Comparison of ENCODE assay signal across 8 mouse cellular contexts in genomic region chr8:95716546-95717335, GRCm38 (mm10). TPM values are rescaled to one million over a fixed set of nuclear protein-coding genes. Genes with fewer than 3 reads are reported as not detected.
DNase-seq lines count a peak whose midpoint lies in the region; ATAC-seq lines count a peak whose summit lies in the region.

No protein-coding gene starts in this region.

- no peaks in the 10 kb centered on the region for H3K27me3 ChIP-seq in lung, embryonic 15.5 days
- H3K27me3 ChIP-seq in hindbrain, embryonic 15.5 days, result no peaks in the 10 kb centered on the region
- no peaks in the 10 kb centered on the region for H3K27me3 ChIP-seq in midbrain, embryonic 13.5 days

- H3K9ac ChIP-seq in lung, embryonic 15.5 days, result peak overlapping the region; percentile 78
- peak overlapping the region; percentile 64 for H3K9ac ChIP-seq in hindbrain, embryonic 15.5 days
- H3K9ac ChIP-seq in midbrain, embryonic 13.5 days (replicated peaks), result peak overlapping the region; percentile 90

- H3K36me3 ChIP-seq in lung, embryonic 15.5 days, result peaks cover 46% of the 10 kb centered on the region
- H3K36me3 ChIP-seq in hindbrain, embryonic 15.5 days, result peaks cover 53% of the 10 kb centered on the region
- H3K36me3 ChIP-seq in midbrain, embryonic 13.5 days, result peaks cover 61% of the 10 kb centered on the region

- DNase-seq in lung, adult 18-20 months, result no peak
- DNase-seq in embryo, embryonic 11 days, result peak; percentile 25
- no peak for DNase-seq in gastrocnemius, adult 8-10 months (ENCODE audit: low spot score in 2 of 2)
- no peak for DNase-seq in left cerebral cortex, adult 11 months (ENCODE audit: low spot score)
- no peak for DNase-seq in cerebellum, adult 8-10 months

- no peaks in the 10 kb centered on the region for H3K9me3 ChIP-seq in lung, embryonic 15.5 days
- H3K9me3 ChIP-seq in hindbrain, embryonic 15.5 days, result no peaks in the 10 kb centered on the region
- H3K9me3 ChIP-seq in midbrain, embryonic 13.5 days, result no peaks in the 10 kb centered on the region

- H3K4me2 ChIP-seq in lung, embryonic 15.5 days, result peak overlapping the region; percentile 90
- H3K4me2 ChIP-seq in hindbrain, embryonic 15.5 days, result peak overlapping the region; percentile 86
- H3K4me2 ChIP-seq in midbrain, embryonic 13.5 days (replicated peaks), result peak overlapping the region; percentile 96

- WGBS in lung, embryonic 15.5 days, result 19% methylated on average over 21 of the region's 21 CpGs
- WGBS in hindbrain, embryonic 15.5 days, result 18% methylated on average over 21 of the region's 21 CpGs
- WGBS in midbrain, embryonic 13.5 days, result 19% methylated on average over 21 of the region's 21 CpGs

- no peak for ATAC-seq in lung, embryonic 15.5 days (ENCODE audit: borderline replicate concordance, extremely low read depth, low FRiP score, low TSS enrichment)
- ATAC-seq in hindbrain, embryonic 15.5 days (ENCODE audit: low FRiP score, low read depth), result no peak
- ATAC-seq in midbrain, embryonic 13.5 days, result no peak; the same call in 1 of the 2 replicates

- H3K4me3 ChIP-seq in lung, embryonic 15.5 days, result peak overlapping the region; percentile 76
- H3K4me3 ChIP-seq in hindbrain, embryonic 15.5 days, result peak overlapping the region; percentile 56
- peak overlapping the region; percentile 89 for H3K4me3 ChIP-seq in midbrain, embryonic 13.5 days (replicated peaks)

- peaks cover 10% of the 10 kb centered on the region for H3K4me1 ChIP-seq in lung, embryonic 15.5 days
- peaks cover 19% of the 10 kb centered on the region for H3K4me1 ChIP-seq in hindbrain, embryonic 15.5 days (replicated peaks)
- H3K4me1 ChIP-seq in midbrain, embryonic 13.5 days (replicated peaks), result peaks cover 21% of the 10 kb centered on the region

- H3K27ac ChIP-seq in lung, embryonic 15.5 days, result peak overlapping the region; percentile 59
- H3K27ac ChIP-seq in hindbrain, embryonic 15.5 days (replicated peaks), result peak overlapping the region; percentile 68; the same call in 1 of the 2 replicates
- H3K27ac ChIP-seq in midbrain, embryonic 13.5 days, result peak overlapping the region; percentile 73; the same call in 1 of the 2 replicates

RNA-seq across cellular contexts. Expression of gene Setd6, which starts 1.1 kb away (rescaled TPM):
- 17.3 and 18.3 TPM in 2 replicates for polyA plus RNA-seq in lung, embryonic 15.5 days (2015; fragmentation: Nextera tagmentation; extraction: Ambion mirVana)
- polyA plus RNA-seq in hindbrain, embryonic 15.5 days (2015; fragmentation: Nextera tagmentation; extraction: Ambion mirVana), result 33.1 and 34.7 TPM in 2 replicates
- polyA plus RNA-seq in midbrain, embryonic 13.5 days (2015; fragmentation: Nextera tagmentation; extraction: Ambion mirVana), result 22.1 and 23.6 TPM in 2 replicates
- 10 to 100 TPM; 14.2 to 15.5 (median 14.9) TPM for total RNA-seq in gastrocnemius, adult 8-10 months (2022)

RNA-seq across cellular contexts. Expression of gene Ndrg4, which starts 40.0 kb away (rescaled TPM):
- polyA plus RNA-seq in lung, embryonic 15.5 days (2015; fragmentation: Nextera tagmentation; extraction: Ambion mirVana), result 18.5 and 20.4 TPM in 2 replicates
- 445 and 454 TPM in 2 replicates for polyA plus RNA-seq in hindbrain, embryonic 15.5 days (2015; fragmentation: Nextera tagmentation; extraction: Ambion mirVana)
- polyA plus RNA-seq in midbrain, embryonic 13.5 days (2015; fragmentation: Nextera tagmentation; extraction: Ambion mirVana), result 159 and 168 TPM in 2 replicates
- total RNA-seq in gastrocnemius, adult 8-10 months (2022), result 1 to 10 TPM; 3.6 to 4.0 (median 3.9) TPM
